Mouse (Mus musculus) layer of hippocampus, adult 2 months (tissue): ENCODE measurements around the gene Slc7a11. TPM values are rescaled to one million over a fixed set of nuclear protein-coding genes. Genes with fewer than 3 reads are reported as not detected.

ENCODE experiments used
- DNase-seq, 2 experiments: peaks; one replicate each; pipeline ENCODE4 v3.0.0; 2022; ENCODE audit warnings: low spot score in 2 of 2
- H3K27ac ChIP-seq: fragments of 200-600 bp; 2 replicates; pipeline ENCODE4 v1.8.1; 2022
- H3K4me3 ChIP-seq: fragments of 200-600 bp; 2 replicates; pipeline ENCODE4 v1.8.1; 2022; ENCODE audit warnings: mild to moderate bottlenecking
- CTCF ChIP-seq: fragments of 200-600 bp; conservative IDR thresholded peaks from 2 replicates; pipeline ENCODE4 v1.8.1; 2022; ENCODE audit warnings: antibody characterized with exemption, mild to moderate bottlenecking, moderate library complexity
- total RNA-seq, 2 experiments: library from RNA; stranded (reverse); gene quantifications; 2 replicates each; pipeline ENCODE4 v1.2.3; 2021

Gene Slc7a11
- total RNA-seq, 2 experiments from 2014 or later = 24.3 to 28.9 TPM

- TF ChIP-seq CTCF = no peak
- no peak overlapping the region for H3K27ac ChIP-seq
- DNase-seq = no peak
- H3K4me3 ChIP-seq = no peak overlapping the region
Observed at GRCm38 (mm10) chr3:50033325-50033724, 410.1 kb downstream of the Slc7a11 start.

GRCm38 (mm10) chr3:50026039-50026438 is 417.4 kb downstream of the Slc7a11 start:
- TF ChIP-seq CTCF = no peak
- no peak for DNase-seq
- no peak overlapping the region for H3K27ac ChIP-seq
- no peak overlapping the region for H3K4me3 ChIP-seq

DNA sequence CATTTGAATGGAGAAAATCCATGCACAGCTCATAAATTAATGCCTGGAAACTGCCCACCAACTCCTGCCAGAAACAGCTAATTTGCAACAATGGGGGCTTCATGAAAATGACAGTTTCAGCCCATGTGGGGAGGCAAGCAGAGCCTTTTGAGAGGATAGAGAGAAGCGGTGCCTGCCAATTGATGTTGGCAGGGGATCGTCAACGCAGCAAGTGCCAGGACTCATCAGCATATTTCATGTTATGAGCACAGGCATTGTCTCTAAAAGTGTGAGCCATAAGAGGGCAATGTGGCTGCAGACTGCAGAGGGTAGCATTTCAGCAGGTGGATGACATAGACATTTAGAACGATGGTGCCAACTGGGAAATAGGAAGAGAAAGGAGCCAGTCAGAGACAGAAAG is 429.0 kb downstream of the Slc7a11 start:
- peak; percentile 64 to 86 for DNase-seq
- Histone ChIP-seq H3K4me3 (no peak overlapping the region), H3K27ac (no peak overlapping the region)
- TF ChIP-seq CTCF = peak; percentile 32; the same call in 1 of the 2 replicates

GRCm38 (mm10) chr3:50012012-50012411 is 431.4 kb downstream of the Slc7a11 start:
- no peak for TF ChIP-seq CTCF
- H3K27ac ChIP-seq = no peak overlapping the region
- DNase-seq = no peak
- H3K4me3 ChIP-seq = no peak overlapping the region

GRCm38 (mm10) chr3:50003970-50004683 is 439.3 kb downstream of the Slc7a11 start:
- H3K4me3 ChIP-seq = no peak overlapping the region
- peak in 1 of 2 experiments; percentile 7 for DNase-seq
- no peak overlapping the region for H3K27ac ChIP-seq
- no peak for TF ChIP-seq CTCF

- H3K27ac ChIP-seq = no peak overlapping the region
- TF ChIP-seq CTCF = no peak
- DNase-seq = no peak
- no peak overlapping the region for H3K4me3 ChIP-seq
Observed at GRCm38 (mm10) chr3:50002067-50002466, 441.3 kb downstream of the Slc7a11 start.

- no peak overlapping the region for H3K27ac ChIP-seq
- H3K4me3 ChIP-seq = no peak overlapping the region
- no peak for TF ChIP-seq CTCF
- no peak for DNase-seq
Observed at GRCm38 (mm10) chr3:50001635-50002034, 441.8 kb downstream of the Slc7a11 start.

GRCm38 (mm10) chr3:49992891-49993290 is 450.5 kb downstream of the Slc7a11 start:
- DNase-seq = no peak

DNA sequence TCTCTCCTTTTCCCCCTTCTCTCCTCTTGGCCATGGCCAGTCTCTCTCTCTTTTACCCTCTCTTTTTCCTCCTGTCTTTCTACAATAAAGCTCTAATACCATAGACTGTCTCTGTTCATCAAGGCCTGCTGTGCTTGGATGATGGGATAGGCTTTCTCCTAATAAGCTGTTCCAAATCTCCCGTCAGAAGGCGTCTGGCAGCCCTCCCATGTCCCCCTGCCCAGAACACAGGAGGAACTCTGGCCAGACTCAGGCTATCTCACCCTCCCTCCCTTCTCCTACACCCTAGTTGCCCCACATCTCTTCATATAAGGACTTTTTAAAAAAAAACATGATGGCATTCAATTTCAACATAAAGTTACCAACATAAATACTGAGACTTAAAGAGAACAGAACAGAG is 456.2 kb downstream of the Slc7a11 start:
- H3K27ac ChIP-seq = no peak overlapping the region
- no peak overlapping the region for H3K4me3 ChIP-seq
- no peak for TF ChIP-seq CTCF
- DNase-seq = no peak

More at GRCm38 (mm10) chr3:49992891-49993290, 450.5 kb downstream of the Slc7a11 start:
- H3K4me3 ChIP-seq = no peak overlapping the region
- TF ChIP-seq CTCF = no peak
- no peak overlapping the region for H3K27ac ChIP-seq

GRCm38 (mm10) chr3:49984795-49985194 is 458.6 kb downstream of the Slc7a11 start:
- Histone ChIP-seq H3K4me3 (no peak overlapping the region), H3K27ac (no peak overlapping the region)
- DNase-seq = no peak
- TF ChIP-seq CTCF = no peak

GRCm38 (mm10) chr3:49983429-49984268 is 459.8 kb downstream of the Slc7a11 start:
- no peak for TF ChIP-seq CTCF

GRCm38 (mm10) chr3:49973994-49974393 is 469.4 kb downstream of the Slc7a11 start:
- TF ChIP-seq CTCF = no peak
- no peak for DNase-seq
- no peak overlapping the region for H3K27ac ChIP-seq
- no peak overlapping the region for H3K4me3 ChIP-seq

More at GRCm38 (mm10) chr3:49983429-49984268, 459.8 kb downstream of the Slc7a11 start:
- no peak for DNase-seq
- Histone ChIP-seq H3K4me3 (no peak overlapping the region), H3K27ac (no peak overlapping the region)

GRCm38 (mm10) chr3:49965569-49965968 is 477.8 kb downstream of the Slc7a11 start:
- Histone ChIP-seq H3K27ac (no peak overlapping the region), H3K4me3 (no peak overlapping the region)
- DNase-seq = no peak
- no peak for TF ChIP-seq CTCF
